ENCODE assay signal across 18 mouse cellular contexts in the genomic region with DNA sequence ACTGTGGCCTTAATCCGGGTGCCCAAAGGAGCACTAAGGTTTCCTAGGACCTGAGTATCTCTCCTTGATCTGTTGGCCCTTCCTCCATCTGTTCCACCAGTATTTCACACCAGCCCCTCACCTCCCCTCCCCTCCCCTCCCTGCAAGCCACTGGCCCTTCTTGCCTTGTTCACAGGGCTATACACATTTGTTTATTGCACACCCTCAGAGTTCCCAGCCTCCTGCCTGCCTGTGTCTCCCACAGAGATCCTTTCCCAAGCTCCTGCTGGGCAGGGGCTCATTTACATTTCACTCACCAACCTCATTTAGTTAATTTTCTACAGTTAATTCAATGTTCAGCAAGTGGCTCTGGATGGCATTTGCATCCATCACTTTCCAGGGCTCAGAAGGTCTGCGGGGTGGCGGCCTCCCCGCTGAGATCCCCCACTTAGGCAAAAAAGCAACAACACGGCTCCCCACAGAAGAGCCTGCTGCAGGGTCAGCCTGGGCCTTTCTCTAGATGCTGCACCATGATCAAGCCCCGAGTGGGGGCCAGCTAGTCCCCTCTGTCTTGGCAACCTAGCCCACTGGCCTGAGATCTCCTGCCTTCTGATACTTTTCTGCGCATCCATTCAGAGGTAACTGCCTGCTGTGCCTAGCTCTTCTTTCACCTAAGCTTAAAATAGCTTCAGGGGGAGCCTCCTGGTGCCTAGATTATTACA.
DNase-seq lines count a peak whose midpoint lies in the region; ATAC-seq and TF ChIP-seq lines count a peak whose summit lies in the region.
"Had no signal": no experiment of that assay in that cellular context is flagged by ENCODE, and none has a peak within 500 bp of the region (broad histone marks: within the 10 kb centered on the region; RNA-seq: fewer than 3 reads in every experiment).

No protein-coding gene starts in this region.

- DNase-seq in kidney, adult 2 months = peak; percentile 3
- DNase-seq in ZHBTc4 (ENCODE audit: low read depth, low spot score) = peak; percentile 13
- no peak for DNase-seq in left cerebral cortex, postnatal 36 days (ENCODE audit: low spot score in 2 of 2)
- no peak for DNase-seq in right cerebral cortex, postnatal 10 days (ENCODE audit: low spot score in 2 of 2)
- DNase-seq in adrenal gland, adult (ENCODE audit: inconsistent age in 2 of 2, low spot score in 1 of 2) = no peak
- DNase-seq: cerebellum, adult 11-12 months; cerebellum, postnatal 25 days; layer of hippocampus, postnatal 36 days; lung, postnatal 36 days; right cerebral cortex, postnatal 4 days; thymus, postnatal 36 days had no signal

- H3K4me1 ChIP-seq in kidney, adult 2 months (ENCODE audit: control insufficient read depth, insufficient read depth, low read length) = no peaks in the 10 kb centered on the region
- no peaks in the 10 kb centered on the region for H3K4me1 ChIP-seq in kidney, embryonic 14.5 days (ENCODE audit: control insufficient read depth, insufficient read depth, low read length)
- peaks cover 12% of the 10 kb centered on the region for H3K4me1 ChIP-seq in forebrain, embryonic 16.5 days (replicated peaks; ENCODE audit: control insufficient read depth, insufficient read depth, low read length)
- peaks cover 10% of the 10 kb centered on the region for H3K4me1 ChIP-seq in neural tube, embryonic 12.5 days
- H3K4me1 ChIP-seq: embryonic facial prominence, embryonic 12.5 days; intestine, embryonic 15.5 days had no signal

- H3K4me2 ChIP-seq in kidney, embryonic 14.5 days (replicated peaks; ENCODE audit: low read depth, low read length) = no peak overlapping the region
- no peak overlapping the region for H3K4me2 ChIP-seq in forebrain, embryonic 16.5 days (ENCODE audit: low read length)
- no peak overlapping the region for H3K4me2 ChIP-seq in neural tube, embryonic 12.5 days (replicated peaks)
- H3K4me2 ChIP-seq: embryonic facial prominence, embryonic 12.5 days; heart, embryonic 11.5 days; intestine, embryonic 15.5 days had no signal

- H3K27ac ChIP-seq in kidney, adult 2 months (ENCODE audit: insufficient read depth, low read depth, low read length) = no peak overlapping the region
- no peak overlapping the region for H3K27ac ChIP-seq in kidney, embryonic 14.5 days (ENCODE audit: low read depth, low read length)
- H3K27ac ChIP-seq in forebrain, embryonic 16.5 days (ENCODE audit: low read length) = no peak overlapping the region
- no peak overlapping the region for H3K27ac ChIP-seq in neural tube, embryonic 12.5 days
- H3K27ac ChIP-seq: embryonic facial prominence, embryonic 12.5 days; intestine, embryonic 15.5 days had no signal

- H3K4me3 ChIP-seq in kidney, adult 2 months (ENCODE audit: insufficient read depth, low read depth, low read length) = no peak overlapping the region
- H3K4me3 ChIP-seq in kidney, embryonic 14.5 days (ENCODE audit: low read length) = no peak overlapping the region
- H3K4me3 ChIP-seq in forebrain, embryonic 16.5 days (replicated peaks; ENCODE audit: low read length) = no peak overlapping the region
- H3K4me3 ChIP-seq in neural tube, embryonic 12.5 days = no peak overlapping the region
- H3K4me3 ChIP-seq: embryonic facial prominence, embryonic 12.5 days; intestine, embryonic 15.5 days had no signal

- H3K9ac ChIP-seq in kidney, embryonic 14.5 days (ENCODE audit: low read depth, low read length) = no peak overlapping the region
- H3K9ac ChIP-seq in forebrain, embryonic 16.5 days (replicated peaks; ENCODE audit: low read depth, low read length) = no peak overlapping the region
- no peak overlapping the region for H3K9ac ChIP-seq in neural tube, embryonic 12.5 days
- H3K9ac ChIP-seq: embryonic facial prominence, embryonic 12.5 days; intestine, embryonic 15.5 days had no signal

- H3K27me3 ChIP-seq in kidney, adult 2 months (replicated peaks; ENCODE audit: control insufficient read depth, insufficient read depth, low read length) = no peaks in the 10 kb centered on the region
- no peaks in the 10 kb centered on the region for H3K27me3 ChIP-seq in kidney, embryonic 14.5 days (ENCODE audit: control insufficient read depth, insufficient read depth, low read length)
- H3K27me3 ChIP-seq in forebrain, embryonic 16.5 days (replicated peaks; ENCODE audit: control insufficient read depth, insufficient read depth, low read length) = no peaks in the 10 kb centered on the region
- peaks cover 26% of the 10 kb centered on the region for H3K27me3 ChIP-seq in neural tube, embryonic 12.5 days (replicated peaks)
- H3K27me3 ChIP-seq: intestine, embryonic 15.5 days had no signal

- H3K9me3 ChIP-seq in kidney, embryonic 14.5 days (ENCODE audit: control insufficient read depth, low read length) = no peaks in the 10 kb centered on the region
- no peaks in the 10 kb centered on the region for H3K9me3 ChIP-seq in forebrain, embryonic 16.5 days (ENCODE audit: control insufficient read depth, low read length)
- H3K9me3 ChIP-seq in neural tube, embryonic 12.5 days = no peaks in the 10 kb centered on the region
- H3K9me3 ChIP-seq: embryonic facial prominence, embryonic 12.5 days; intestine, embryonic 15.5 days had no signal

- no peak for TF ChIP-seq POLR2A in kidney, adult 2 months (IDR thresholded peaks at IDR 0.05; ENCODE audit: low read depth, low read length)

- no peak for TF ChIP-seq CTCF in kidney, adult 2 months (conservative IDR thresholded peaks at IDR 0.05; ENCODE audit: insufficient read depth, insufficient read length, low read depth, low read length)

- no peak for ATAC-seq in kidney, embryonic 14.5 days (ENCODE audit: low FRiP score, low TSS enrichment)
- peak; percentile 54 for ATAC-seq in forebrain, embryonic 16.5 days
- peak; percentile 56; the same call in 1 of the 2 replicates for ATAC-seq in neural tube, embryonic 12.5 days (ENCODE audit: low FRiP score, low read depth)
- ATAC-seq: intestine, embryonic 15.5 days; Patski had no signal

- H3K36me3 ChIP-seq in kidney, adult 2 months (ENCODE audit: control insufficient read depth, insufficient read depth, low read length) = no peaks in the 10 kb centered on the region
- no peaks in the 10 kb centered on the region for H3K36me3 ChIP-seq in kidney, embryonic 14.5 days (ENCODE audit: control insufficient read depth, insufficient read depth, low read length)
- no peaks in the 10 kb centered on the region for H3K36me3 ChIP-seq in forebrain, embryonic 16.5 days (ENCODE audit: control insufficient read depth, insufficient read depth)
- H3K36me3 ChIP-seq in neural tube, embryonic 12.5 days = no peaks in the 10 kb centered on the region
- H3K36me3 ChIP-seq: embryonic facial prominence, embryonic 12.5 days; intestine, embryonic 15.5 days had no signal

- WGBS in kidney, adult 2 months = 30% methylated on average over 7 of the region's 7 CpGs
- 11% methylated on average over 7 of the region's 7 CpGs for WGBS in kidney, embryonic 14.5 days
- WGBS in forebrain, embryonic 16.5 days = 3% methylated on average over 7 of the region's 7 CpGs
- WGBS in neural tube, embryonic 12.5 days = 5% methylated on average over 7 of the region's 7 CpGs

- intact Hi-C loops in left cerebral cortex, postnatal 36 days (cut with DNase I) = no loop called here

Comparison
In these comparisons a context has a peak if more than half of its experiments do, and no peak if none do; other contexts are left out.
1. DNase-seq: peak in kidney, adult 2 months (single experiment) and ZHBTc4 (single experiment); none in left cerebral cortex, postnatal 36 days (0 of 2), right cerebral cortex, postnatal 10 days (0 of 2) and adrenal gland, adult (0 of 2).